ENCODE assay signal across 7 mouse cellular contexts in genomic region chr1:40325711-40326327, GRCm38 (mm10). TPM values are rescaled to one million over a fixed set of nuclear protein-coding genes. Genes with fewer than 3 reads are reported as not detected.
A peak's percentile ranks its signal among the peaks of the same experiment; 100 is the strongest.
DNase-seq lines count a peak whose midpoint lies in the region; ATAC-seq lines count a peak whose summit lies in the region.

No protein-coding gene starts in this region.

- H3K36me3 ChIP-seq in forebrain, embryonic 15.5 days, result no peaks in the 10 kb centered on the region
- no peaks in the 10 kb centered on the region for H3K36me3 ChIP-seq in liver, embryonic 12.5 days
- no peaks in the 10 kb centered on the region for H3K36me3 ChIP-seq in stomach, embryonic 16.5 days (ENCODE audit: control insufficient read depth, insufficient read depth, low read length)

- peak overlapping the region; percentile 23 for H3K9ac ChIP-seq in forebrain, embryonic 15.5 days (replicated peaks)
- H3K9ac ChIP-seq in liver, embryonic 12.5 days, result peak overlapping the region; percentile 48
- peak overlapping the region; percentile 60 for H3K9ac ChIP-seq in stomach, embryonic 16.5 days (ENCODE audit: low read length)

- peak; percentile 15 for DNase-seq in thymus, postnatal 14 days
- no peak for DNase-seq in thymus, postnatal 10 days (ENCODE audit: low spot score in 2 of 2)
- no peak for DNase-seq in ovary, postnatal 14 days (ENCODE audit: low spot score)
- no peak for DNase-seq in urinary bladder, postnatal 10 days (ENCODE audit: low spot score)

- H3K4me2 ChIP-seq in forebrain, embryonic 15.5 days (replicated peaks), result peak overlapping the region; percentile 64
- H3K4me2 ChIP-seq in liver, embryonic 12.5 days, result peak overlapping the region; percentile 77
- peak overlapping the region; percentile 50 for H3K4me2 ChIP-seq in stomach, embryonic 16.5 days (ENCODE audit: low read depth, low read length)

- peaks cover 29% of the 10 kb centered on the region; the same call in 1 of the 2 replicates for H3K27me3 ChIP-seq in forebrain, embryonic 15.5 days
- H3K27me3 ChIP-seq in liver, embryonic 12.5 days (replicated peaks), result peaks cover 25% of the 10 kb centered on the region
- no peaks in the 10 kb centered on the region for H3K27me3 ChIP-seq in stomach, embryonic 16.5 days (ENCODE audit: control insufficient read depth, insufficient read depth, low read length)

- no peak overlapping the region for H3K27ac ChIP-seq in forebrain, embryonic 15.5 days (replicated peaks)
- no peak overlapping the region for H3K27ac ChIP-seq in liver, embryonic 12.5 days
- H3K27ac ChIP-seq in stomach, embryonic 16.5 days (ENCODE audit: low read length), result no peak overlapping the region

- no peaks in the 10 kb centered on the region for H3K9me3 ChIP-seq in forebrain, embryonic 15.5 days
- H3K9me3 ChIP-seq in liver, embryonic 12.5 days (replicated peaks), result no peaks in the 10 kb centered on the region
- H3K9me3 ChIP-seq in stomach, embryonic 16.5 days (replicated peaks; ENCODE audit: control insufficient read depth, low read length), result no peaks in the 10 kb centered on the region

- no peak; the same call in 1 of the 2 replicates for ATAC-seq in forebrain, embryonic 15.5 days (replicated peaks)
- ATAC-seq in liver, embryonic 12.5 days, result peak; percentile 35; the same call in 1 of the 2 replicates
- ATAC-seq in stomach, embryonic 16.5 days (ENCODE audit: insufficient read depth, low FRiP score), result 0 out of 2 replicates have a peak, but pooled peaks have one; percentile 5

- 3% methylated on average over 29 of the region's 29 CpGs for WGBS in forebrain, embryonic 15.5 days
- 16% methylated on average over 29 of the region's 29 CpGs for WGBS in liver, embryonic 12.5 days (ENCODE audit: insufficient replicate concordance)
- WGBS in stomach, embryonic 16.5 days, result 7% methylated on average over 29 of the region's 29 CpGs

- peaks cover 12% of the 10 kb centered on the region for H3K4me1 ChIP-seq in forebrain, embryonic 15.5 days
- H3K4me1 ChIP-seq in liver, embryonic 12.5 days, result peaks cover 26% of the 10 kb centered on the region
- no peaks in the 10 kb centered on the region for H3K4me1 ChIP-seq in stomach, embryonic 16.5 days (ENCODE audit: control insufficient read depth, insufficient read depth, low read length)

- H3K4me3 ChIP-seq in forebrain, embryonic 15.5 days, result peak overlapping the region; percentile 34
- H3K4me3 ChIP-seq in liver, embryonic 12.5 days, result peak overlapping the region; percentile 55
- peak overlapping the region; percentile 45 for H3K4me3 ChIP-seq in stomach, embryonic 16.5 days (replicated peaks; ENCODE audit: low read length)

RNA-seq across cellular contexts. Expression of gene Il1rl2, which starts 1.4 kb away (rescaled TPM):
- 0.80 and 1.1 TPM in 2 replicates for polyA plus RNA-seq in forebrain, embryonic 15.5 days (2015; fragmentation: Nextera tagmentation; extraction: Ambion mirVana)
- polyA plus RNA-seq in liver, embryonic 12.5 days (2016; fragmentation: Nextera tagmentation; extraction: Ambion mirVana), result 1.8 and 2.2 TPM in 2 replicates
- 12.0 and 15.5 TPM in 2 replicates for polyA plus RNA-seq in stomach, embryonic 16.5 days (2015; fragmentation: Nextera tagmentation; extraction: Ambion mirVana)
